Mouse (Mus musculus) testis, postnatal 14 days (tissue): ENCODE measurements around the gene Ckap5.

Experiments
- DNase-seq: peaks from one replicate; pipeline ENCODE4 v3.0.0; 2021; ENCODE audit warnings: low spot score

Ckap5 gene

GRCm38 (mm10) chr2:91652863-91653262 lies 126.3 kb downstream of the Ckap5 start:
- DNase-seq = no peak

DNA sequence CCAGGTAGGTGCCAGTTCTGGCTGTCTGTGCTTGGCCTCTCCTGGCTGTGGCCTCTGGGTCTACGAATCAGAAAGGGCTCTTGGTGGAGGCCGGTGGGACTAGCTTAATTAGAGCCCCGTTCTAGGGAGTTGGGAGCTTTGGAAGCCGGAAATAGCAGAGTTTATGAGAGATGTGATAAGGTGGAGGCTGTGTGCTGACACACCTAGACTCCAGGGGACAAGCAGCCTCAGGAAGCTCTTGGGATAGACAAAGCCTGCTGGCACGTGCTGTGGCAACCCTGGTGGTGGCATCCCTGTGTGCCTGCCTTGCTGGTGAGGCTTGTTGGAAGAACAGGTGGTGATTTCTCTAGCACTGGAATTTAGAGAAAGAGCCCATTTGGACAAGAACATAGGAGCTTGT lies 128.8 kb downstream of the Ckap5 start:
- no peak for DNase-seq

GRCm38 (mm10) chr2:91655827-91656226 lies 129.3 kb downstream of the Ckap5 start:
- no peak for DNase-seq

- DNase-seq = no peak
These were observed 130.2 kb downstream of the Ckap5 start for GRCm38 (mm10) chr2:91656774-91657173.

DNA sequence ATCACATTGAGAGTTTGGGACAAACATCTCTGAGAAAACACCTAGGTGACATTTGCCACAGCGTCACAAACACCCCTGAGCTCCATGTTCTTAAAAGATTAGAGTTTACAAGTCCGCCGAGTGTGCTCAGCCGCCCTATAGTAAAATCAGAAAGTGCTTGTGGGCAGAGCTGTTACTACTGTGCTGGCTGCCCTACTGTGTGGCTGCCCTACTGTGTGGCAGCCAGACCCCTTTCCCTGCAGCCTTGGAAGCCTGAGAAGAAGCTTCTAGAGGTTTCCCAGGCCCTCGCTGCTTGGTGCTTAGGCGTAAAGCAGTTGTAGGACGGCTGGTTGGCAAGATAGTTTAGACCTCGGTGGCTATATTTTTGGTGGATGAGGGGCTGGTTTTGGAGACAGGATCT lies 133.1 kb downstream of the Ckap5 start:
- DNase-seq = no peak

GRCm38 (mm10) chr2:91660981-91661380 lies 134.4 kb downstream of the Ckap5 start:
- DNase-seq = no peak

GRCm38 (mm10) chr2:91664780-91665179 lies 138.2 kb downstream of the Ckap5 start:
- DNase-seq = no peak

- no peak for DNase-seq
These were observed 139.9 kb downstream of the Ckap5 start for GRCm38 (mm10) chr2:91666386-91666910.

GRCm38 (mm10) chr2:91667747-91668146 lies 141.2 kb downstream of the Ckap5 start:
- DNase-seq = no peak

DNA sequence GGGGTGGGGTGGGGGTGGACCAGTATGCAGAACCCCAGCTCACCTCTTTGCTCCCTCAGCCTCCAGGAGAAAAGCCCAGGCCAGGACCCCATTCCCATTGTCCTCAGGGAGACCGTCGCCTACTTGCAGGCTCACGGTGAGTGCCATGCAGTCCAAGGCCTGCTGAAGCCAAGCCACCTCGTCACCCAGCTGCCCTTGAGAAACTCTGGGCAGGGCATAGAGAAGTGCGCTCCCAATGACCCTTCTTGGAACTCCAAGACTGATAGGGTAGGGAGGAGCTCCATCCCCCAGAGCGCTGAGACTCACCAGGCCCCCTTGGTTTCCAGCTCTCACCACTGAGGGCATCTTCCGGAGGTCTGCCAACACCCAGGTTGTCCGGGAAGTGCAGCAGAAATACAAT lies 142.8 kb downstream of the Ckap5 start:
- no peak for DNase-seq

DNA sequence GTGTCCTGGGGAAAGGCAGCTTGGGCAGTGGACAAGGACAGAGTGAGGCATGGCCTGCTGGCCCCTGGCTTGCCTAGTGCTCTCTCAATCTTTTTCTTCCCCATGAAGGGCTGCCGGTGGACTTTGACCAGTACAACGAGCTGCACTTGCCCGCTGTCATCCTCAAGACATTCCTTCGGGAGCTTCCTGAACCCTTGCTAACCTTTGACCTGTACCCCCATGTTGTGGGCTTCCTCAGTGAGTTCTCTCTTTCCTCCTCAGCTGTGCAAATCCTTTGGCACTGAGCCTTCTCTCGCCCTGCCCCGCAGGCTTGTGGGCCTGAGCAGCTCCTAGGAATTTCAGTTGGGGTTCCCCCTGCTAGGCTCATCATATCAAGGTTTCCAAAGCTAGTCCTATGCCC lies 143.5 kb downstream of the Ckap5 start:
- no peak for DNase-seq
